Mouse (Mus musculus): ENCODE data around the gene Fam161a.

Fam161a gene

DNA sequence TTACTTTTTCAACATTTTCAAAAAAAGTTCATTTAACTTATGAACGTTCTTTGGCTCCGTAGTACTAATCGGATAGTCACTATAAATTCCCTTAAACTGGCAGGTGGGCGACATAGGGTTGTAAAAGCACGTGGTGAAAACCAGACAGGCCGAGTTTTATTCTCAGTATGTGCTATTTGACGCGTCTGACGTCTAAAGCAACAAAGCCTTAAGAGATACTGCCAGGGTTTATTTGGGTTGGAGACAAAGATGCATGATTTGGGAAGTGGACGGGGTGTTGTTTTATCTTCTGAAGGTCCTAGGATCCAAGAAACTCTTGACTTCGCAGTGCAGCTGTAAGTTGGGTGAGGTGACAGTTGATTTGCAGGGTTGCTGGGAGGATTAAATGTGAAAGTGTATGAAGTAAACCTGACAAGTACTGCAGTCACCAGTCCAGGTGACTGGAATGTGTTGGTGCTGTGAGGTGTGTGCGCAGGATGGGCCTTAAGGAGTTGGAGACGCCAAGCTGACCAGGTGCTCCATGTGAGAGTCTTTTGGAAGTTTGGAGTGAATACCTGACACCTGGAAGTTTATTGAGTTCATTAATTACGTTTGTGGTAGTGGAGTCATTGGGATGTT lies 16.0 kb upstream of the Fam161a start:
- DNase-seq = peak; percentile 15

DNA sequence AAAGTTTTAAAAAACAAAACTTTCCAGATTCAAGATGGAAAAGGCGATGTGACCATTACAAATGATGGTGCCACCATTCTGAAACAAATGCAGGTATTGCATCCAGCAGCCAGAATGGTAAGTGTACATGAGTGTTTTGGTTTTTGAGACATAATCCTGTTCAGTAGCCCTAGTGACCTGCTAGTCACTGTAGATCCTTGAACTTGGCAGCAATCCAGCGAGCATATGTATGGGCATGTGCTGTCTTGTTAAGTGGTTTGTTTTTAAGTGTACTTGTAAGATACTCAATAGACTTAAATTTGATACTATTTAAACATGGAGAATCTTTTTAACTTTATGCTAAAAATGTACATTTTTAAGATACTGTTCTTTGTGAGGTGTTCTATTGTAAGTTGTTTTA lies 13.1 kb upstream of the Fam161a start:
- no peak for DNase-seq

DNA sequence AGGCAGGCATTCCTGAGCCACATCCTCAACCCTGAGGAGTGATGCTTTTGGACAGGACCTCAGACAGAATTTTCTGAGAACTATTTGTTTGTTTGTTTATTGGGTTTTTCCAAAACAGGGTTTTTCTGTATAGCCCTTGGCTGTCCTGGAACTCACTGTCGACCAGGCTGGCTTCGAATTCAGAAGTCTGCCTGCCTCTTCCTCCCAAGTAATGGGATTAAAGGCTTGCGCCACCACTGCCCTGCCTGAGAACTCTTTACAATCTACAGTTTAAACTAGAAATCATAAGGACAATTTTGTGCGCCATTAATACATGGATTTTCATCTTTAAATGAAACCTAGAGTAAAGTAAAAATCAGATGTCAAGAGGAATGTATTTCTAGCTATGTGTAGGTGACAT lies 11.9 kb upstream of the Fam161a start:
- DNase-seq = no peak

DNA sequence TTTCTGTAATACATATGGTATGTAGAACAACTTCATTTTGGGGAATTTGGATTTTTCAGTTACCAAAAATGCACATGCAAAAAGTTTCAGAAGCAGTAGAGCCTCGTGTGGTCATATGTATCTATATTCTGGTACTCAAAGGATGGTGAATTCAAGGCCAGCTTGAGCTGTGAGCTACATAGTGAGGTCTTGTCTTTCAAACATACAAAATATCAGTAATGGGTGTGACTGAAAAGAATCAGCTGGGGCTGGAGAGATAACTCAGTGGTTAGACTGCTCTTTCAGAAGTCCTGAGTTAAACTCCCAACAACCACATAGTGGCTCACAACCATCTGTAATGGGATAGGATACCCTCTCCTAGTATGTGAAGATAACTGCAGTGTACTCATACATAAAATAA lies 9.0 kb upstream of the Fam161a start:
- DNase-seq = no peak

DNA sequence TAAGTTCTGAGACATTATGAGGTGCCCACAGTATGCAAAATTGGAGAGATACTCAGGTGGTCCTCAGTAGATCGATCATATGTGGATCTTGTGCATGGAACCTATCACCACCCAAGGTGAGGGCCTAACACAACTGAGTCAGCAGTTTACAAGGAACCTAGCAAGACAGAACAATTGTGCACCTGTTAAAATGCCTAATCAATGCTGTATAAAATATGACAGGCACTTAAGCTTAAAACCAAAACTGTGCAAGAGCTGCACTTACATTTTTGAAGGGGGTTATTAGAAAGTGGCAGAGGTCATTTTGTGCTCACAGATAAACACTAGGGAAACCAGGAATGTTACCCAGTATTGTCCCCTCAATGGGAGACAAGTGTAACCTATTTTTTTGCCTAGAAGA lies 2.1 kb upstream of the Fam161a start:
- no peak for DNase-seq

DNA sequence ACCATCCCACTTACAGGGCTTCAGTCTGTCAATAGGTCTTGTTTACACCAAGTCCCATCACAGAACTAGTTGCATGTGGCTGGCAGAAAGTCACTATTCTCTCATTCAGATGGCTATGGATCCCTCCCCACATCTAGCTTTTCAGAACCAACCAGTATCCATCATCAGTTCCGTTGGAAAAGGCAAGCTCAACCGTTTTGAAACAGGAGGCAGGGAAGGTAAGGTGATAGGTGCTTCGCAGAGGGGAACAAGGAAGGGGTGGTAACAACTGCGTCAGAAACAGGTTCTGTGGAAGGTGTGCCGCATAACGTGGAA lies 208 bp upstream of the Fam161a start:
- DNase-seq = no peak

DNA sequence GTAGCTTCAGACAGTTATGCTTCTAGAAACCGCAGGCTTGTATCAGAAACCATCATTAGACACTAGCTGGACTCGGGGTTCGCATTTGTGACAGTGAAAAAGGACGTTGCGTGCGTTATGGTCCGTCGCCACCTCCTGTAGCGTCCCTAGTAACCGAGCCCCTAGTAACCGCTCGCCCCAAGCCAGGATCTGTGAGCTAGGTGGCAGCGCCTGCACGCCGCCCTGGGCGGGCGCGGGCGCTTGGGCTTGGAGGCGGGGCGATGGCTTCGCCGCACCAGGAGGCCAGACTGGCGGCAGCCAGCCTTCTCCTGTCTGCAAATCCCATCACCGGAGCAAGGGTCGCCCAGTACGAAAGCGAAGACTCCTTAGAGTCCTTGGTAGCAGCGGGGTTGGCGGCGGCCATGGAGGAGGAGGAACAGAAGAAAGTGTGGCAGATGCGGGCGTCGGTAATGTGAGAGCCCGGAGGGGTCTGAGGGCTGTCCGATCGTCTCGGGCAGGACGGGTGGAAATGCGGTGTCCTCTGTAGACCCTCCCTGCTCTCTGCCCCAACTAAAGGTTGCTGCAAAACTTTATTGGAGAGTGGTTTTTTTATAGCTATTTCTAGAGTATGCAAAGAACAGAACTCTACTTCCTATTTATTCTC lies 971 bp downstream of the Fam161a start:
- peak; percentile 96 for DNase-seq

DNA sequence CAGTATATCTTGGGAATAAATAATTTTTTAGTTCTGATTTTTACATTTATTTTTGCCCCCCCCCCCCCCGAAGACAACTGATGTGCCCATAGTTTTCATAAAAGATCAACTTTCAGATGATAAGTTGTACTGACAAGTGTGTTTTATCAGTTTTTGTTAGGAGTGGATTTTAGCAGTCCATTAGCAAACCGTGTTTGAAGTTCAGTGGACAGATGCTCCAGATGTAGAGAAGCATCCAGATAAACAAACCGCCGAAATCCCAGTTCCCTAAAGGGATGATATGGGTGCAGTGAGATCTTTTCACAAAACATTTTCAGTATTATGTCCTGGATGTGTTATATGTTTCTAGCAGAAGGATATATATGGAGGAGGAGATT lies 1.5 kb downstream of the Fam161a start:
- no peak for DNase-seq

DNA sequence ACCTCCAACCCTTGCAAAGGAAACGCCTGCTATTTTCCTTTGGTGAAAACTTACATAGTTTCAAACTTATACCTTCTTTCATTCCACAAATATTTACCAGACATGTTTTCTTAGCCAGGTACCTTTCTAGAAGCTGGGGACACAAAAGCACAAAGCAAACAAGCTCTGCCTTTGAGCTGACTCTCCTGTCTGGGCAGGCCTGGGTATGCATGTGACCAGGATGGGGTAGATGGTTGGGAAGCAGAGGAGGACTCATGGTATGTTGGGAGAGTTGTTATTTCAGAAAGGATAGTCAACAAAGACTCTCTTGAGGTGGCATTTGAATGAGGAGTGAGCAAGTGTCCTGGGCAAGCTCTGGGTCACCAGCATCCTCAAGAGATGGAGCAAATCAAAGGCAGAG lies 5.8 kb downstream of the Fam161a start:
- no peak for DNase-seq

DNA sequence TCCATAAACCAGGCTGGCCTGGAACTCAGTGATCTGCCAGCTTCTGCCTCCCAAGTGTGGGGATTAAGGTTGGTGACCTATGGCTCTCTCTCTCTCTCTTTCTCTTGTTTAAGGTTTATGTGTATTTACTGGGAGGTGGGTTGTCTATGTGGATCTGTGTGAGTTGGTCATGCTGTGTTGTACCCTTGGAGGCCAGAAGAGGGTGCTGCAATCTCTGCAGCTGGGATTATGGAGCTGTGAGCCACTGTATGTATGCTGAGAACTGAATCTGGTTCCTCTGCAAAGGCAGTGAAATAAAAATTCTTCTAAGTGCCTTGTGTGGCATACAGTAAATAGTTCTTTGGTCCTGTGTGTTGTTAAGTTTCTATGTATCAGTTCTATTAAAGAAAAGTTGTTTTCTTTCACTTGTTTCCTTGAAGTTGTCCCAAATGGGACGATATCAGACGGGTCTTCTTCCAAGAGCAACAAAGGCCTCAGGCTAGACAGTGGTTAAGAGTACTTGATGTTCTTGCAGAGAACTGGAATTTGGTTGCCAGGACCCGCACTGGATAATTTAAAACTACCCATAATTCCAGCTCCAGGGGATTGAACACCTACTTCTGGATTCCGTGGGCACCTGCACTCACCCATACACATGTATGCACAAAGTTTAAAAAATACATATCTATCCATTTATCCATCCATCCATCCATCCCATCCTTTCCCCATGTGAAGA lies 6.4 kb downstream of the Fam161a start:
- peak; percentile 36 for DNase-seq

DNA sequence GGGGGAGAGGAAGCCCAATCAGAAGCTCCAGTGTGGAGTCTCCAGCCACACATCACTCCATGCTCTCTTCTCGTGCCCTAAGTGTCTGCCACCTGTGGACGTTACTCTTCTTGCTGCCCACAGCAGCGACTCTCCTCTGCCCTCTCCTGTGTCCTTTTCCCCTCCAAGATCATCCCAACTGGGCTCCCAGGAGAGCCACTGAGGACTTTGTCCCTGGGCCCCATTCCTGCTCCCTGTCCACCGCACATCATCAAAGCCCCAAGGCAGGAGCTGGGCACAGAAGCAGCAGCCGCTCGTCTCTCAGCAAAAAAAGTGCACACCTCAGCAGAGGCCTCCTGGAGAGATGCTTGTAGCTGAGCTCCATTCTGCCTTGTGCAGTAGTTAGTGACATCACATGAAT lies 7.7 kb downstream of the Fam161a start:
- no peak for DNase-seq

DNA sequence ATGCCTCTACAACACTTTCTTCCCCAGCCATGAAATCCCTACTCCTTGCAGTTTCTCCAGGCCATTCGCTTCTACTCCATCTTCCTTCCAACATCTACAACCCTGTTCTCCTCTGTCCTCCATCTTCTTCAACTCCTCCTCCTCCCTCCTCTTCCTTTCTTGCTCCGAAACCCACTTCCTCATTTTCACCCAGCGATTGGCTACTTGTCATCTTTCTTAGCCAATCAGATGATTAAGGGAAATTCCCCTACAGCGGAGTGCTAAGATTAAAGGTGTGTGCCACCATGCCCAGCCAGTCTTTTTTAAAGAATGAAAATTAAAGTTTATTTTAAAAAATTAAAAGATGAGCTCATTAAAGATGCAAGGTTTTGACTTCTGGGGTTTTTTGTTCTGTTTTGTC lies 10.6 kb downstream of the Fam161a start:
- no peak for DNase-seq

DNA sequence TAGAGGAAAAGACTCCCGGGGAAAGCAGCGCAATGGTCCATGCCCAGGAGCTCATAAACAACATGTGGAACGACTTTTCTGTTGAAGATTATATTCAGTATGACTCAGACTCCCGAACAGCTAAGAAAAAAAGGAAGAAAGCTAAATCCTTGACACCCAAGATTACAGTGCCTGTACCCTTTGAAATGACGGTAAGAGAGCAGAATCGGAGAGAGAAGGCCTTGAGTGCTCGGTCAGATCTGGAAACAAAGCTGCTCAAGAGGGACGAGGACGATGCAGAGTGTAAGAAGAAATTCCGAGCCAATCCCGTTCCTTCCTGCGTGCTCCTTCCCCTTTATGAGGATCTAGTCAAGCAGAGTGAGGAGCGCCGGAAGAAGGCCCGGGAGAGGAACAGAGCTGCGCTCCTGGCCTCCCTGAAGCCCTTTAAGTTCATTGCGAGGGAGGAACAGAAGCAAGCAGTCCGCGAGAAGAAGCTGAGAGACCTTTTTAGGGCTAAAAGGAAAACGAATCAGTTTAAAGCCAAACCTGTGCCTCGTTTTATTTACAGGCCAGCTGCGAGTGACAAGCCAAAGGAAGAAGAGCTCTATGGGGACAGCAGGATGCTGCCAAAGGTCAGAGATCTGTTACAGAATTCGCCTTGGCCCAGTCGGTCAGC lies 12.9 kb downstream of the Fam161a start:
- DNase-seq = no peak

DNA sequence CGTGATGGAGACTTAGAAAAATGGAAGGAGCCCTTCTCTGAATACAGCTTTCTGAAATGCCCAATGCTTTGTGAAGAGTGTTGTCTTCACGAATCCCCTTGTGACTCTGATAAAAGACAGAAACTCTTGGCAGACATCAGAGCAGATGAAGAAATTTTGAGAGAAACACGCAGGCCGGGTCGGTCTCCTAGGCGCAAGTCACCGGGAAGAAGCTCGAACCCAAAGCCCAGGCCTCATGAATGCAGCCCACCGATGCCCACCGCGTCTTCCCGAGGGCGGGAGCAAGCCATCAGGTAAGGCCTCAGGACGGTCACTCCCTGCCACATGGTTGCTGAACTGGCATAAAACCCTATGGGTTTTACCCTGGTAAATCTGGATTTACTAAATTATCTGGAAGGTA lies 13.5 kb downstream of the Fam161a start:
- no peak for DNase-seq

DNA sequence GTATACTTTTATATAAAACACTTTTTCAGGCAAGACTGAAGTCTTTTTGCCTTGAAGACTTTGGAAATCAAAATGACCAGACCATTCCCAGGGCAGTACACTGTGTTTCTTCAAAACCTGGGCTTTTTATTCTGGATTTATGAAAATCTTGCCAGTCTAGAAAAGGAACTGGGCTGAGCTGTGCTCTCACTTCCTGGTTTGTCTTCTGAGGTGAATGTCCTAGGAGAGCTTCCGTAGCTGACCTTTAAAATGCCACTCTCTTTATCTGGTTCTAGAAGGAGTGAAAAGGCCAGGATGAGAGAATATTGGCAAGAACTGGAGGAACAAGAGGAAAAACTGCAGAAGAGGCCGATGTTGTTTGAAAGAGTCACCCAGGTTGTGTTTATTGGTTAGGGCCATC lies 15.8 kb downstream of the Fam161a start:
- DNase-seq = no peak

DNA sequence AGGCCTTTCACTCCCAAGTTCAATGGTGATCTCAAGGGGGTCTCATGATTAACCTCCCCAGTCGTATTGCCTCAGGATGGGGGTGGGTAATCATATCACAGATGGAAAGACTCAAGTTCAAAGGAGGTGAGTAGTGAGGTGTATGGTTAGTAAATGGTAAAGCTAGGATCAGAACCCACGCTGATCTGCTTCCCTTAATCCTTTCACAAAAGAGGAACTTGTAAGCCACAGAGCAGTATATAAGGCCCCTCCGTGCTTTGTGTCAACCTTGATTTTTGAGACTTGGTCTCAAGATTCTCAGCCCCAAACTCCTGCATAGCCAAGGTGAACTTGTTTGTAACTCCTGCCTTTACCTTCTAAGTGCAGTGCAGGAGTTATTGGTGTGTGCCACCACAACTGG lies 16.8 kb downstream of the Fam161a start:
- no peak for DNase-seq

DNA sequence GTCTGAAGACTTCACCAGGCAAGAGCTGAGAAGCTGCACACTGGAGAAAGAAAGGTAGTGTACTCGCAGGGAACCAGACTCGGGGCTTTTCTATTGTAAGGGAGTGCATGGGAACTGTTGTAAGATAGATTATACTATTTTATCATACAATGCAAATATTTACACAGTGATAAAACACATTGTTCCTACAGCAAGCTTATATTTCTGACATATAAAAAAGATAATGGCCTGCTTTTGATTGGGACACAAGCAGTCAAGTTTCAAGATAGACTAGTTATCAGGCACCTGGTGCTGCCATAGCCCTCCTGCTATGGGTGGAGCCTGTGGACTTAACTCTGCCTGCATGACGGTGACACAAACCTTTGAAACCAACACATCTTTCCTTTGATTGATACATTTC lies 21.6 kb downstream of the Fam161a start:
- DNase-seq = no peak

DNA sequence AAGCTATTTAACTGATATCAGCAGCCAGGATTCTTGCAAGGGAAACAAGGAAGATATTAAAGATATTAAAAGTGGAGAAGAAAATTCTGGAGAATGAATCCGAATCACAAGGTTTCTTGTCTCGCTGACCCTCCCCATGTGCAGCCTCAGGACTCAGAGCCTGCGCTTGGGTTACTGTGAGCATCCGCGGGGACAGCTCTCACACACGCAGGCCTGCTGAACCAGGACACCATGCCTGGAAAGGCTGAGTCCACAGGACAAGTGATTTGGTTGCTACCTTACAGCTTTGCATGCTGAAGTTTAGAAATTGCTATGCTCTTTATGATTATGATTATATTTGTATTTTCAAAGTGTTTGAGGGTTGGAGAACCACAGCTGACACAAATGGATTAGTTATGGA lies 22.1 kb downstream of the Fam161a start:
- DNase-seq = no peak

DNA sequence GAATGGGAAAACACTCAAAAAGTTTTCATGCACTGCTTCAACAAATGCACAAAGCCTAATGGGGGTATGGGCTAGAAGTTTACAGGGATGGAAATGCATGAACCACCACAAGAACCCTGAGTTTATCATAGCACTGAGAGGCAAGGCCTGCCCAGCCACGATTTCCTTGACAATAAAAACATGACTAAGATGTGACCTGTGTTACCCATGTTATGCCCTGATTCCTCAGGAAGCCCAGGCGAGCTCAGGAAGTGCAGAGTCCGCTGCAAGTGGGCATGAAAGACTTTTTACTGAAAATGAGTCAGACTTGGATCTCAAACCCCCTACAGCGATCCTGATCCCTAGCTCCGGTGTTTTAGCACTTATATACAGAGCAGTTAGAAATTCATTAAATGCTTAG lies 39.9 kb downstream of the Fam161a start:
- DNase-seq = no peak

DNA sequence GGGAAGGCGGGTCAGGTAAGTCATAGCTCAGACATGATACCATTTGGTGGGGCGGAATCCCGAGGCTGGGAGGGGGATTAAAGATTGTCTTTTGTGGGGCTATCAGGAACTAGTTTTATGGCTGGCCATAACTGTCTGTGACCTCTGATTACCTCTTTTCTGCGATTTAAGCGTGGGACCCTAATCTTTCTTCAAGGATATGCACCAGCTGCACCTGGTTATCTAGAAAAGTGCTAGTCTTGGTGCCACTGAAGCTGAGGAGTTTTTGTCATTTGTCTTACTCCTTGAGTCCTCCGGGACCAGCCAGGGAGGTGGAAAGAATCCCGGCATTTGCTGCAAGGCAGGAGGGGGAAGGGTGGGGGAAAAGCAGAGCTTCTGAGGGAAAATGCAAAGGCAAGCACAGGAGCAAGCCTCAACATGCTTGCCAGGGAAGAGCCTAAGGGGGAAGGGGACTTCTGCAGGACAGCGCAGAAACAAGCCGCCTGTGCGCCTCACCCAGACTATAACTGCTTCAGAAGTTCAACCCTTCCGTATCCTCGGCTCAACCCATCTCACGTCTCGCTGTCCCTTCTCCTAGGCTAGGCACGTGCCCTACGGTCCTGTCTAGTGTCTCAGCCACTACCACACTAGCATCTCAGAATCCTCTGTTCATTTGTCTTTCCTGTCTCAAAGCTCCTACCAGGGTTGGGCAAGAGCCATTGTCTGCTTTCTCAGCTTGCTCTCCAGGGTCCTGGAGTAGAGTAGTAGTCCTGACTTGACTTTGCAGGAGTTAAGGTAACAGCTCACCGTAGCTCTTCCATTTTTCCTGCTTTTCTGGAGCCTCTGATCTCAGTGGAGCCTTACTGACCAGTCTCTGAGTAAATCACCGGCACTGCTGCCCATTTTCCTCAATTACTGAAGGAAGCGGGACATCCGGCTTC lies 40.6 kb downstream of the Fam161a start:
- DNase-seq = no peak

DNA sequence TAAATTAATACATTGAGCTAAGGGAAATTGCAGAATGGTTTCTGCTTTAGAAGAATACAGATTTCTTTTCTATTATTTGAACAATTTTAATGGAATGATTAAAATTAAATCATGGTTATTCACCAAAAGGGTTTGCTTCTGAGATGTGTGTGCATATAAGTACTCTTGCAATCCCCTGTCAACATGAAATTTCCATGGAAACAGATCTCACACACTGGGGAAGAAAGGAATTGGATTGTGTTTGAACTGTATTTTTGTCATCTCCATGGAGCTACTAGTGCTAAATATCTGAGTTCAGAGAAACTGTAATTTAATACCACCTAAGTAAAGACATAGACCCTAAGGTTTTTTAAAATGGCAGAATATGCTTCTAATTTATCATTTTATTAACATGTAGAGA lies 42.3 kb downstream of the Fam161a start:
- DNase-seq = no peak

DNA sequence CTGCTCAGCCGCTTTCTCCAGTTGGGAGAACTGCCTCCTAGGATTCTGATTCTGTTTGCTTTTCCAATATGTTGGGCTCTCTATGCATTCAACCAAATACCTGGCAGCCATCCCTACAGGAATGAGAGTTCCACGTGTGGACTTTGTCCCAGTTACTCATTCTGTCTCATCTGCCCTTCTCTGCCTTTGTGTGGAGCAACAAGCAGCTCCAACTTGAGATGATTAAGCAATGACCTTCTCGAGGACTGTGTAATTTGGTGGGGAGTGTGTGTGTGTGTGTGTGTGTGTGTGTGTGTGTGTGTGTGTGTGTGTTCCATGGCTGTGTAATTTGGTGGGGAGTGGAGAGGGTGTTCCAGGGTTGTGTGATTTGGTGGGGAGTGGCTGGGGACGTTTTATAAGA lies 45.0 kb downstream of the Fam161a start:
- DNase-seq = no peak

DNA sequence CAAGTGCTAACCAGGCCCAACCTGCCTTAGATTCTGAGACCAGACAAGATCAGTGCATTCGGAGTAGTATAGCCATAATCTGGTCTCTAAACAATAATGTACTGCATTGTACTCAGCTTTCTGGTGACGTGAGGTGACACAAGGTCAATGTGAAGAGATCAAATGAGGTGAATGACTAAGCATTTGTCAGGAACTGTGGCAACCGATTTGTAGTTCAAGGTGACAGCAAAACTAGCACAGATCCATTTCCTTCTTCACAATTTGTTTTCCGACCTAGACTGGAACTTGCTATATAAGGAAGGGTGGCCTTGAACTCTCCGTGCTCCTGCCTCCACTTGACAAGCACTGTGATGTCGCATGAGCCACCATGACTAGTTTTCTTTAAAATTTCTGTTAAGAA lies 55.8 kb downstream of the Fam161a start:
- no peak for DNase-seq
